Mouse (Mus musculus): ENCODE measurements around the gene Pxmp4. TPM values are rescaled to one million over a fixed set of nuclear protein-coding genes. Genes with fewer than 3 reads are reported as not detected.

Pxmp4 gene
- polyA plus RNA-seq, 1 experiment: 3.3 TPM

DNA sequence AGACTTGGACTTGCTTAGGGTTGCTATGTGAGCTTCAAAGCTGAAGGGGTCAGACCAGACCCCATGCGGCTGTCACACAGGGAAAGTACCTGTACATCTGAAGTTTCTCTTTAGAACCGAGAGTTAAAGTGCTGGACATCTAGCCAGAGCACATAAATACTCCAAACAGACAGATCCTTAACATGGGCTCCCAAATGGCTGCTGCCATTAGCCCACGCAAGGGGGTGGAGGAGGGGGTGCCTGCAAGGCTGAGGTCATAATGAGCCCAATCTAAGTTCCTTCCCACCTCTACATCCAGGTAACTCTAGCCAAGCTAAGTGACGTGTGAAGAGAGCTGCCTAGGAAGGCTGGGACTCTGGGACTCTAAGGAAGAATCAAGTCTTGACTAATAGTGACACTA lies 52.0 kb downstream of the Pxmp4 start, which contains the start of gene Actl10:
TSS of gene Actl10 (plus strand) at position 301 of the 400 bp plus-strand sequence.
- Histone ChIP-seq H3K36me3 (ENCODE audit: control insufficient read depth, insufficient read depth, low read length) (no peaks in the 10 kb centered on the region), H3K4me1 (ENCODE audit: control insufficient read depth, insufficient read depth, low read length) (peaks cover 13% of the 10 kb centered on the region), H3K27ac (ENCODE audit: control insufficient read depth, insufficient read depth, low read depth, low read length) (peak within 1 kb of the TSS; percentile 34), H3K27me3 (ENCODE audit: control insufficient read depth, insufficient read depth, low read length) (no peaks in the 10 kb centered on the region), H3K4me3 (ENCODE audit: control insufficient read depth, low read depth, low read length) (peak within 1 kb of the TSS; percentile 93)
- peak; percentile 70; the same call in 1 of the 2 replicates for TF ChIP-seq POLR2A (IDR thresholded peaks at IDR 0.05; ENCODE audit: control insufficient read depth, low read depth, low read length)
- no peak for TF ChIP-seq CTCF (IDR thresholded peaks at IDR 0.05; ENCODE audit: control insufficient read depth, insufficient read depth, insufficient replicate concordance, low read depth, low read length)

DNA sequence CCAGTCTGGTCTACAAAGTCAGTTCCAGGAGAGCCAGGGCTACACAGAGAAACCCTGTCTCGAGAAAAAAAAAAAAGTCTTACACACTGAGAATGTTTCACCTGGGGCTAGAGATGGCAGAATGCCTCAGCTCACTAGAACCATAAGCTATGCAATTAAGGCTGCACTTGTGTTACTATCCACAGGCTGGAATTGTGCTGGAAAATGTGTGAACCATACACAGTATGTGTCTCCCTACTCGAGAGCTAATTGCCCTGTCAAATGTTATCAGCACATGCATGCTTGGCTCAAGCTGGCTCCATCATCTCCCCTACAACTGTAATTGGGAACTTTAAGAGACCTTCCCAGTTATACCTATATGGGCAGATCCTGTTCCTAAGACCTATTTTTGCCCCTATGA lies 52.6 kb downstream of the Pxmp4 start:
- TF ChIP-seq POLR2A (IDR thresholded peaks at IDR 0.05; ENCODE audit: control insufficient read depth, low read depth, low read length) (no peak), CTCF (IDR thresholded peaks at IDR 0.05; ENCODE audit: control insufficient read depth, insufficient read depth, insufficient replicate concordance, low read depth, low read length) (no peak)
- peaks cover 13% of the 10 kb centered on the region for H3K4me1 ChIP-seq (ENCODE audit: control insufficient read depth, insufficient read depth, low read length)
- H3K36me3 ChIP-seq (ENCODE audit: control insufficient read depth, insufficient read depth, low read length): no peaks in the 10 kb centered on the region
- peak overlapping the region; percentile 93 for H3K4me3 ChIP-seq (ENCODE audit: control insufficient read depth, low read depth, low read length)
- H3K27me3 ChIP-seq (ENCODE audit: control insufficient read depth, insufficient read depth, low read length): no peaks in the 10 kb centered on the region
- no peak overlapping the region for H3K27ac ChIP-seq (ENCODE audit: control insufficient read depth, insufficient read depth, low read depth, low read length)

DNA sequence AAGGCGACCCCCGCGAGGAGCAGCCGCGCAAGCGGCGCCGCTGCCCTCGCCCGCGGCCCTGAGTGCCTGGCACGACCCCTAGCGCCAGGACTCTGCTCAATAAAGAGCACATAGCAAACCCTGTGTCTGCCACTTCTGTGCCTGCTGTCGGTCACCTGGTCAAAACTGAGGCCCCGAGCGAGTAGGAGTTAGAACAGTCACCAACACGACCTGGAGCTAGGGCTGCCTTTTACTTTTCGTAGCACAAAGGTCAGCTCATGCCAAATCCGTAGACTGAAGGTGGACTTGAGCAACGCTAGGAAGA lies 53.7 kb downstream of the Pxmp4 start:
- H3K4me3 ChIP-seq (ENCODE audit: control insufficient read depth, low read depth, low read length): peak overlapping the region; percentile 93
- no peaks in the 10 kb centered on the region for H3K27me3 ChIP-seq (ENCODE audit: control insufficient read depth, insufficient read depth, low read length)
- H3K36me3 ChIP-seq (ENCODE audit: control insufficient read depth, insufficient read depth, low read length): no peaks in the 10 kb centered on the region
- TF ChIP-seq CTCF (IDR thresholded peaks at IDR 0.05; ENCODE audit: control insufficient read depth, insufficient read depth, insufficient replicate concordance, low read depth, low read length) (no peak), POLR2A (IDR thresholded peaks at IDR 0.05; ENCODE audit: control insufficient read depth, low read depth, low read length) (peak; percentile 7; the same call in 1 of the 2 replicates)
- H3K27ac ChIP-seq (ENCODE audit: control insufficient read depth, insufficient read depth, low read depth, low read length): no peak overlapping the region; the same call in 1 of the 2 replicates
- H3K4me1 ChIP-seq (ENCODE audit: control insufficient read depth, insufficient read depth, low read length): peaks cover 13% of the 10 kb centered on the region

DNA sequence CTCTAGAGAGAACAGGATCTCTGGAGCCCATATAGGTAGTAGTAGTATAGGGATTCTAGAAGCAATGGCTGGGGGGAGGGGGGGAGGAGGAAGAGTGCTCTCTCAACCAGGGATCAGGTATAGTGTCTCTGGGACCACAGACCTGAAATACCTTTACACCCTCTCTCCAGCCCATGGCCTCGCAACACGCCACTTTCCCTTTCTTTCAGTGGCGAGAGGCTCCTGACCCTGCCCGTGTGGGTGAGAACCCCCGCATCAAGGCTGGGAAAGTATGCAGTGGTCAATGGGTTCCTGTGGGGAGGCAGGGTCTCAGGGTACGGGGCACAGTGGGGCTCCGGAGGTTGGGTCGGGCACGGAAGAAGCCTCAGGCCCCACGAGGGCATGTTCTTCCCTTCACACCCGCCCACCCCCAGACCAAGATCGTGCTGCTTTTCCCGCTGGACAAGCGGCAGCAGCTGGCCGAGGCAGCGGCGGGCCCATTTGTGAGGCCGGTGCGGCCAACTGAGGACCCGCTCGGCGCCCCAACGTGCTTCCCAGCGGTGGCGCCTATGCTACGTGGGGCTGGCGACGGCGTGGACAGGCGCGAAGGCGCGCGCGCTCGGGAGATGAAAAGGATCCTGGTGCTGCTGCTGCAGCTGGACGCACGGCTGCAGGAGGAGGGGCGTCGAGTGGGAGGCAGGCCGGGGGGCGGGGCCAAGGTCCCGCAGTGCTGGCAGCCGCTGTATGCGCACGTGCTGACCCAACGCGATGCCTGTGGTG lies 54.2 kb downstream of the Pxmp4 start:
- H3K27me3 ChIP-seq (ENCODE audit: control insufficient read depth, insufficient read depth, low read length): no peaks in the 10 kb centered on the region
- H3K4me3 ChIP-seq (ENCODE audit: control insufficient read depth, low read depth, low read length): peak overlapping the region; percentile 93
- no peaks in the 10 kb centered on the region for H3K36me3 ChIP-seq (ENCODE audit: control insufficient read depth, insufficient read depth, low read length)
- H3K27ac ChIP-seq (ENCODE audit: control insufficient read depth, insufficient read depth, low read depth, low read length): peak overlapping the region; percentile 91
- H3K4me1 ChIP-seq (ENCODE audit: control insufficient read depth, insufficient read depth, low read length): peaks cover 13% of the 10 kb centered on the region
- TF ChIP-seq CTCF (IDR thresholded peaks at IDR 0.05; ENCODE audit: control insufficient read depth, insufficient read depth, insufficient replicate concordance, low read depth, low read length) (no peak), POLR2A (IDR thresholded peaks at IDR 0.05; ENCODE audit: control insufficient read depth, low read depth, low read length) (peak; percentile 56; the same call in 1 of the 2 replicates)

DNA sequence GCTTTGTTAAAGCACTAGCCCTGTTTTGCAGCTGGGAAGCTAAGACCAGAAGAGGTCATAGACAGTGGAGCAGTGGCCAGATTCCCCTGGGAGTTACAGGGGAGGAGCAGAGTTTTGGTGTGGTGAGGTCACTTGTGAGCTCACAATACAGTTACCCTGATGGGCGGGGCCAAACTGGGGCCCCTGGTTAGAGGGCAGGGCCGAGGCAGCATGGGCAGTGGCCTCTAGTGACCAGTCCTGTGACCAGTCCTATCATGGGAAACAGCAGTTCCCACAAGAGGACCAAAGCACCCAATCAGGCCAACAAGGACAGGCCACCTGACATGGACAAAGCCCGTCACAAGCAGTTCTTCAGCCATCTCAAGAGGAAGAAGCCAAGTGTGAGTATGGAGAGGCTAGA lies 54.8 kb downstream of the Pxmp4 start:
- TF ChIP-seq CTCF (IDR thresholded peaks at IDR 0.05; ENCODE audit: control insufficient read depth, insufficient read depth, insufficient replicate concordance, low read depth, low read length): no peak
- peak; percentile 90; the same call in 1 of the 2 replicates for TF ChIP-seq POLR2A (IDR thresholded peaks at IDR 0.05; ENCODE audit: control insufficient read depth, low read depth, low read length)
- Histone ChIP-seq H3K27ac (ENCODE audit: control insufficient read depth, insufficient read depth, low read depth, low read length) (peak overlapping the region; percentile 91), H3K27me3 (ENCODE audit: control insufficient read depth, insufficient read depth, low read length) (no peaks in the 10 kb centered on the region)

DNA sequence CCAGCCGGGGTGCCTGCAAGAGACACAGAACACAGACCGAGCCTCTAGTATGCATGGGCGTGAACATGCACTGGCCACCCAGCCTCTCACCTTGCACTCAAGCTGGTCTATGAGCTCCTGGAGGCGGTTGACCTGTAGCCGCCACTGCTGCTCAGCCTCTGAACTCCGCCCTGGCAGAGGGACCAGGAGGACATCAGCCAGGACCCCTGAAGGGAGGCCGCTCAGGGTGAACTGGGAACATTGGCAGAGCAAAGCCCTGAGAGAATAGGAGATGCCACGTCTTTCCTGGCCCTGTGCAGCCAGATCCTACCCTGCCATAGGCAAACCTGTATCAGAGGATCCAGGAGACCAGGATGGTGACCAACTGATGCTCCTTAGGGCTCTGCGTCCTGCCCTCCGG lies 56.8 kb downstream of the Pxmp4 start, which contains the start of gene 1700003F12Rik:
TSS of gene 1700003F12Rik (plus strand) at position 375 of the 400 bp plus-strand sequence.
- Histone ChIP-seq H3K27ac (ENCODE audit: control insufficient read depth, insufficient read depth, low read depth, low read length) (peak within 1 kb of the TSS; percentile 10; the same call in 1 of the 2 replicates), H3K27me3 (ENCODE audit: control insufficient read depth, insufficient read depth, low read length) (no peaks in the 10 kb centered on the region), H3K4me1 (ENCODE audit: control insufficient read depth, insufficient read depth, low read length) (peaks cover 6% of the 10 kb centered on the region), H3K36me3 (ENCODE audit: control insufficient read depth, insufficient read depth, low read length) (0 out of 2 replicates have a peak, but pooled peaks cover 1% of the 10 kb centered on the region), H3K4me3 (ENCODE audit: control insufficient read depth, low read depth, low read length) (peak within 1 kb of the TSS; percentile 82)
- TF ChIP-seq POLR2A (IDR thresholded peaks at IDR 0.05; ENCODE audit: control insufficient read depth, low read depth, low read length) (no peak), CTCF (IDR thresholded peaks at IDR 0.05; ENCODE audit: control insufficient read depth, insufficient read depth, insufficient replicate concordance, low read depth, low read length) (no peak)

More for the DNA sequence above, 54.8 kb downstream of the Pxmp4 start:
- no peaks in the 10 kb centered on the region for H3K36me3 ChIP-seq (ENCODE audit: control insufficient read depth, insufficient read depth, low read length)
- H3K4me3 ChIP-seq (ENCODE audit: control insufficient read depth, low read depth, low read length): peak overlapping the region; percentile 93
- H3K4me1 ChIP-seq (ENCODE audit: control insufficient read depth, insufficient read depth, low read length): peaks cover 13% of the 10 kb centered on the region

DNA sequence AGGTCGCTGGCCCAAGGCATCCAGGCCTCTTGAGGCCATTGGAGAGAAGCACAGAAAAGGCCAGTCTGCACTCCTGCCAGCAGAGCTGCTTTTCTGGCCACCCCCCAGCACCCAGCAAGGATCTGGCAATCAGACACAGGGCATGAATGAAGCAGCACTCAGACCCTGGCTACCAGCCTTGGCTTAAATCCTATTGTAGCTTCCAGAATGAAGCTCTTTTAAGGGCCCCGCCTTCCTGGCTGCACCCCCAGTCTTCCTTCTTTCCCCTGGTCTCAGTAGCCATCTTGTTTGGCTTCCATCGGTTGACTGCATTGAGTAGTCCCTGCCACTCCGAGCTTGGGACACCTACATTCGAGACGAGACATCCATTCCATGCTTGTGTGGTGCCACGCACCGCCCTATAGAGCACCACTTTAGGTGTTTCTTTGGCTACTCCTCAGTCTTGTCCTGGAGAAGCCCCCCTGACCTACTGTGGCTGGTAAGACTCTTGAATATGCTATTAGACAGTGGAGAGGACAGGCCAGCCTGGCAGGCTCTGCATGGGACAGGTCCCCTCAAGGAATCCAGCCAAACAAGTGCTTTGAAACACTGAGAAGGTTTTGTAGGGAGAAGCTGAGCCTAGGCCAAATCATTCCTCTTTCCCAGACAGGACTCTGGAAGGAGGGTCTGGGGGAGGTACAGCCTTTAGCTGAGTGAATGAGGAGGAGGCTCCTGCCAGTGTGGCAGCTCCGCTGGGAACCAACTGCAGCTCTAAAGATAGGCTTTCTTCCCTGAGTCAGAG lies 59.8 kb downstream of the Pxmp4 start:
- TF ChIP-seq CTCF (IDR thresholded peaks at IDR 0.05; ENCODE audit: control insufficient read depth, insufficient read depth, insufficient replicate concordance, low read depth, low read length) (no peak), POLR2A (IDR thresholded peaks at IDR 0.05; ENCODE audit: control insufficient read depth, low read depth, low read length) (no peak)
- Histone ChIP-seq H3K4me3 (ENCODE audit: control insufficient read depth, low read depth, low read length) (no peak overlapping the region), H3K4me1 (ENCODE audit: control insufficient read depth, insufficient read depth, low read length) (peaks cover 2% of the 10 kb centered on the region), H3K27ac (ENCODE audit: control insufficient read depth, insufficient read depth, low read depth, low read length) (no peak overlapping the region), H3K27me3 (ENCODE audit: control insufficient read depth, insufficient read depth, low read length) (no peaks in the 10 kb centered on the region), H3K36me3 (ENCODE audit: control insufficient read depth, insufficient read depth, low read length) (0 out of 2 replicates have a peak, but pooled peaks cover 1% of the 10 kb centered on the region)
